Mouse (Mus musculus): ENCODE data around the gene Cyp4f16.
"Not testable (repeated sequence)": the region's sequence is repeated elsewhere in the genome, so short reads cannot be mapped to it uniquely, and the experiment has no call there.

Cyp4f16 gene

DNA sequence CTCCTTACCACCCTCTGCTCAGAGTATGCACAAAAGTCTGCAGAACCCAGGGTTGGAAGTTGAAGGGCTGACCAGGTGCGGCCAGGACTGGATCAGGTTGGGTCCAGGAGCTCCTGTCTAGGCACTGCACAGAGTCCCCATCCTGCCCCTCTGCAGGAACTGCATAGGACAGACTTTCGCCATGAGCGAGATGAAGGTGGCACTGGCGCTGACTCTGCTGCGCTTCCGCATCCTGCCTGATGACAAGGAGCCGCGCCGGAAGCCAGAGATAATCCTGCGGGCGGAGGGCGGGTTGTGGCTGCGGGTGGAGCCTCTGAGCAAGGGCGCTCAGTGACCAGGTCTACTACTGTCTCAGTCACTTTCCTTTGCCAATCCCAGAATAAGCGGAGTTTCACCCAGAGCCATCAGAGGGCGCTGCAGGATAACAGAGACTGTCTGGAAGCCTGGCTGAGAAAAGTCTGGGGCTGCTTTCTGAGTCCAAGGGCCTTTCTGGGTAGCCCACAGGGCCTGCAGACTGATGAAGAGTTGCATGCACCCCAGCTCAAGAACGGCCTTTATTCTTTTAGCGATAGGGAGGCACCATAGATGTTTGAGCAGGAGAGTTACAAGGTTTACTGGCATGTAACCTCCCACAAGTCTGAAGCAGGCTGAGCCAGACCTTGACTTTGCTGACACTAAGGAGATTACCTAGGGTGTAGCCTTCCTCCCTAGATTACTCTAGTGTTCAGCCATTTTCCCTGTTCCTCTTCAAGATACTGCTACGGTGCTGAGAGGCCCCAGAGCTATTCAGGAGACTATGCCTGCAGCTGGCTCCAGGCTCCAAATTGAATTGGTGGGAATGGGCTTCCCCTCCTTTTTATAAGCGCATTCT is 14.8 kb downstream of the Cyp4f16 start:
- peak; percentile 83 for DNase-seq (ENCODE audit: low read depth, low spot score)

GRCm38 (mm10) chr17:32553016-32553415 is 16.7 kb downstream of the Cyp4f16 start:
- DNase-seq (ENCODE audit: low read depth, low spot score): not testable (repeated sequence)

GRCm38 (mm10) chr17:32554368-32554767 is 18.0 kb downstream of the Cyp4f16 start:
- not testable (repeated sequence) for DNase-seq (ENCODE audit: low read depth, low spot score)

- DNase-seq (ENCODE audit: low read depth, low spot score): not testable (repeated sequence)
These were observed 26.9 kb downstream of the Cyp4f16 start for GRCm38 (mm10) chr17:32563301-32563700.

- not testable (repeated sequence) for DNase-seq (ENCODE audit: low read depth, low spot score)
These were observed 36.9 kb downstream of the Cyp4f16 start for GRCm38 (mm10) chr17:32573286-32573685.

- DNase-seq (ENCODE audit: low read depth, low spot score): no peak
These were observed 41.3 kb downstream of the Cyp4f16 start for GRCm38 (mm10) chr17:32577496-32578186.

DNA sequence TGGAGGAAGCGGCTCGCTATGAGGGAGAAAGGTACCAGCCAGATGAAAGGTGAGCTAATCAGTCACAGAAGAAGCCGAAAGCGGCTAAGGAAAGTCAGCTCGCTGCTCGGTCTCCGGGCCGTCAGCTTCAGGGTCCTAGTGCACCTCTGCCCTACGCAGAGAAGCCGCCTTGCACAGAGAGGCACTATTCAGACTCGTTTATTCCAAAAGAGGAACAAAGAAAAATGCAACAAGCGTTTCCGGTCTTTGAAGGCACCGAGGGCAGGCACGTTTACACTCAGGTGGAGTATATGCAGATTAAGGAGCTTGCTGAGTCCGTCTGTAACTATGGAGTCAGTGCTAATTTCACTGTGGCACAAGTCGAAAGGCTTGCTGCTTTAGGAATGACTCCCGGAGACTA is 60.1 kb downstream of the Cyp4f16 start:
- DNase-seq (ENCODE audit: low read depth, low spot score): no peak
